Comparison of ENCODE assay signal across 8 mouse cellular contexts in genomic region chr11:24075486-24076126, GRCm38 (mm10). TPM values are rescaled to one million over a fixed set of nuclear protein-coding genes. Genes with fewer than 3 reads are reported as not detected.
DNase-seq lines count a peak whose midpoint lies in the region; ATAC-seq and TF ChIP-seq lines count a peak whose summit lies in the region.

No protein-coding gene starts in this region.

- no peaks in the 10 kb centered on the region for H3K36me3 ChIP-seq in heart, embryonic 16.5 days (ENCODE audit: control insufficient read depth, insufficient read depth)
- H3K36me3 ChIP-seq in forebrain, postnatal 0 days (ENCODE audit: insufficient read depth) = no peaks in the 10 kb centered on the region
- H3K36me3 ChIP-seq in midbrain, embryonic 11.5 days (ENCODE audit: control insufficient read depth, insufficient read depth, low read length) = no peaks in the 10 kb centered on the region

- H3K9me3 ChIP-seq in heart, embryonic 16.5 days (replicated peaks; ENCODE audit: control insufficient read depth, low read length) = no peaks in the 10 kb centered on the region
- H3K9me3 ChIP-seq in forebrain, postnatal 0 days (ENCODE audit: low read length) = no peaks in the 10 kb centered on the region
- no peaks in the 10 kb centered on the region for H3K9me3 ChIP-seq in midbrain, embryonic 11.5 days (ENCODE audit: control insufficient read depth, low read length)

- WGBS in heart, embryonic 16.5 days = 1% methylated on average over 17 of the region's 17 CpGs
- under 1% methylated on average over 17 of the region's 17 CpGs for WGBS in forebrain, postnatal 0 days
- WGBS in midbrain, embryonic 11.5 days = under 1% methylated on average over 17 of the region's 17 CpGs

- peaks cover 15% of the 10 kb centered on the region for H3K4me1 ChIP-seq in heart, embryonic 16.5 days (ENCODE audit: control insufficient read depth, insufficient read depth, low read length)
- peaks cover 6% of the 10 kb centered on the region; the same call in 1 of the 2 replicates for H3K4me1 ChIP-seq in forebrain, postnatal 0 days (ENCODE audit: insufficient read depth)
- H3K4me1 ChIP-seq in midbrain, embryonic 11.5 days (ENCODE audit: control insufficient read depth, insufficient read depth, low read length) = peaks cover 10% of the 10 kb centered on the region

- peak overlapping the region; percentile 92; the same call in 1 of the 2 replicates for H3K27ac ChIP-seq in heart, embryonic 16.5 days (ENCODE audit: low read length)
- H3K27ac ChIP-seq in forebrain, postnatal 0 days (ENCODE audit: low read depth, low read length) = peak overlapping the region; percentile 99
- peak overlapping the region; percentile 1; the same call in 1 of the 2 replicates for H3K27ac ChIP-seq in midbrain, embryonic 11.5 days (ENCODE audit: low read depth, low read length)

- intact Hi-C loops in heart, postnatal 25 days (cut with DNase I) = no loop called here

- peak overlapping the region; percentile 89 for H3K9ac ChIP-seq in heart, embryonic 16.5 days (ENCODE audit: low read length)
- H3K9ac ChIP-seq in forebrain, postnatal 0 days = peak overlapping the region; percentile 96
- H3K9ac ChIP-seq in midbrain, embryonic 11.5 days (ENCODE audit: low read length) = peak overlapping the region; percentile 93

- peaks cover 11% of the 10 kb centered on the region for H3K27me3 ChIP-seq in heart, embryonic 16.5 days (ENCODE audit: control insufficient read depth, insufficient read depth, low read length)
- H3K27me3 ChIP-seq in forebrain, postnatal 0 days (ENCODE audit: insufficient read depth, low read length) = no peaks in the 10 kb centered on the region
- H3K27me3 ChIP-seq in midbrain, embryonic 11.5 days (ENCODE audit: control insufficient read depth, insufficient read depth, low read length) = peaks cover 4% of the 10 kb centered on the region

- no peak for ATAC-seq in heart, embryonic 16.5 days (replicated peaks; ENCODE audit: extremely low read depth, insufficient read depth, low FRiP score)
- no peak for ATAC-seq in forebrain, postnatal 0 days
- no peak for ATAC-seq in midbrain, embryonic 11.5 days (ENCODE audit: low FRiP score)

- TF ChIP-seq CTCF in forebrain, postnatal 0 days (IDR thresholded peaks at IDR 0.05; ENCODE audit: low read depth) = no peak

- no peak for DNase-seq in heart, postnatal 25 days (ENCODE audit: low spot score)
- peak; percentile 82 for DNase-seq in R1 (ENCODE audit: low read depth, low spot score)
- DNase-seq in forebrain, postnatal 0 days = no peak
- DNase-seq in midbrain, embryonic 11.5 days (ENCODE audit: low spot score, missing footprints) = peak; percentile 95
- no peak for DNase-seq in adrenal gland, adult 8-10 months
- no peak for DNase-seq in thymus, postnatal 14 days
- no peak for DNase-seq in adipocyte (ENCODE audit: low spot score)

- H3K4me3 ChIP-seq in heart, embryonic 16.5 days (ENCODE audit: low read length) = peak overlapping the region; percentile 83
- peak overlapping the region; percentile 69 for H3K4me3 ChIP-seq in forebrain, postnatal 0 days (ENCODE audit: low read depth, low read length)
- H3K4me3 ChIP-seq in midbrain, embryonic 11.5 days (ENCODE audit: low read depth, low read length) = peak overlapping the region; percentile 77

- H3K4me2 ChIP-seq in heart, embryonic 16.5 days (ENCODE audit: low read depth, low read length) = peak overlapping the region; percentile 92
- peak overlapping the region; percentile 98 for H3K4me2 ChIP-seq in forebrain, postnatal 0 days (ENCODE audit: low read depth)
- H3K4me2 ChIP-seq in midbrain, embryonic 11.5 days = peak overlapping the region; percentile 100

RNA-seq across cellular contexts. Expression of gene A830031A19Rik, which starts 0.8 kb away (rescaled TPM):
- not detected in 2 replicates for polyA plus RNA-seq in heart, embryonic 16.5 days (2015; fragmentation: Nextera tagmentation; extraction: Ambion mirVana)
- not detected for total RNA-seq in heart, postnatal 25 days (2021)
- 1.8 TPM in 1 of 2 replicates, not detected in the other for total RNA-seq in forebrain, postnatal 0 days (2014; rRNA removed)
- polyA plus RNA-seq in forebrain, postnatal 0 days (2015; fragmentation: Nextera tagmentation; extraction: Ambion mirVana) = 0.26 and 0.63 TPM in 2 replicates
- polyA plus RNA-seq in midbrain, embryonic 11.5 days (2014; fragmentation: Nextera tagmentation; extraction: Ambion mirVana) = not detected in 2 replicates
- not detected for total RNA-seq in adrenal gland, adult 8-10 months (2022)

RNA-seq across cellular contexts. Expression of gene Bcl11a, which starts 2.2 kb away (rescaled TPM):
- 15.0 TPM in 2 replicates for polyA plus RNA-seq in heart, embryonic 16.5 days (2015; fragmentation: Nextera tagmentation; extraction: Ambion mirVana)
- 1 to 10 TPM; 4.2 to 4.7 TPM for total RNA-seq in heart, postnatal 25 days (2021)
- total RNA-seq in forebrain, postnatal 0 days (2014; rRNA removed) = 70.8 and 85.9 TPM in 2 replicates
- 173 and 174 TPM in 2 replicates for polyA plus RNA-seq in forebrain, postnatal 0 days (2015; fragmentation: Nextera tagmentation; extraction: Ambion mirVana)
- polyA plus RNA-seq in midbrain, embryonic 11.5 days (2014; fragmentation: Nextera tagmentation; extraction: Ambion mirVana) = 42.5 and 44.1 TPM in 2 replicates
- 1 to 10 TPM; 4.3 to 8.6 (median 5.7) TPM for total RNA-seq in adrenal gland, adult 8-10 months (2022)

Comparison
In these comparisons a context has a peak if more than half of its experiments do, and no peak if none do; other contexts are left out.
1. H3K27ac ChIP-seq: peak in every context shown above with its lines; median percentile 99 in forebrain, postnatal 0 days; 92 in heart, embryonic 16.5 days; 1 in midbrain, embryonic 11.5 days.
2. DNase-seq: peak in R1 (single experiment) and midbrain, embryonic 11.5 days (single experiment); none in heart, postnatal 25 days (single experiment), forebrain, postnatal 0 days (single experiment), adrenal gland, adult 8-10 months (single experiment), thymus, postnatal 14 days (single experiment) and adipocyte (single experiment).
3. Peak in every context shown above with its lines, with median percentiles within 50 percentile points of each other: H3K4me2 ChIP-seq, H3K4me3 ChIP-seq and H3K9ac ChIP-seq.